Mouse (Mus musculus) retina, postnatal 7 days (tissue): ENCODE data around the gene Slc9a5.

Source experiments
- DNase-seq: peaks from one replicate; pipeline ENCODE4 v3.0.0-alpha.2; 2012; ENCODE audit warnings: low read depth, low spot score

Gene Slc9a5

DNA sequence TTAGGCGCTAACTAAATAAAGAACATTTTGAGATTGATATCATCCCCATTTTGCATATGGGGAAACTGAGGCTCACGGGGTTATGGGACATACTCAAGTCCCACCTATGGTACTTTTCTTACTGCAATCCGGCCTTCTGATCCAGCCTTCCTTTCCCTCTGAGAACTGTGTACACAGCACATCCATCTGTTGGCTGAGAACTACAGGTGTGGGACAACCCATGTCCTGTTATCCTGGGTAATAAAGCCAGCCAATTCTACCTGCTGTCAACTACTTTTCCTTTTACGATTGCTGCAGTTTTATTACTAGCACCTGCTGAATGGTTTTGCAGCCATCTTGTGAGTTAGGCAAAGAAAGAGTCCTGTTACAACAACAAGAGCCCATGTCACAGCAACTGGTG is 5.9 kb downstream of the Slc9a5 start:
- DNase-seq: no peak

DNA sequence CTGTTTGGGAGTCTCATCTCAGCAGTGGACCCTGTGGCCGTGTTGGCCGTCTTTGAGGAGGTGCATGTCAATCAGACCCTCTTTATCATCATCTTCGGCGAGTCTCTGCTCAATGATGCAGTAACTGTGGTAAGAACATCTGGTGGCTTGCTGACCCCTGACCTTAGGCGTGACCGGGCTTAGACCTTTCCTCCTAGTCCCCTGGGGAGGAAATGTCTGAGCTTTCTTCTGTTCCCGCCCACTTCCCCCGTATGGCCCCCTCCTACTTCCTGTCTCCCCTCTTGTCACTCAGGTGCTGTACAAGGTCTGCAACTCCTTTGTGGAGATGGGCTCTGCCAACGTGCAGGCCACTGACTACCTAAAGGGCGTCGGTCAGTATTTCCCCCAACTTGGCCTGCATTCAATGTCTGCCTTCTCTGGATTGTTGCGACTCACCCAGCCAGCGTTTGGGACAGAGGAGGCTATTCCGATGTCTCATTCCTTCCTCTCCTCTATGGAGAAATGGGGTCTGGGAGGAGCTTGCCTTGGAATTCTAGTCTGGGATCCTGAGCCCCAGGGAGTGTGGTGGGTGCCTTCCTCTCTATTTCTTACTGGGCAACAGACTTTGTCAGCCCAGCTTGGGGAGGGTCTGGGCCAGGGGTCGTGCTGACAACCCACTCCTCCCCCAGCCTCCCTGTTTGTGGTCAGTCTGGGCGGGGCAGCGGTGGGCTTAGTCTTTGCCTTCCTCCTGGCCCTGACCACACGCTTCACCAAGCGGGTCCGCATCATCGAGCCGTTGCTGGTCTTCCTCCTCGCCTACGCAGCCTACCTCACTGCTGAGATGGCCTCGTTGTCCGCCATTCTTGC is 6.8 kb downstream of the Slc9a5 start:
- no peak for DNase-seq

DNA sequence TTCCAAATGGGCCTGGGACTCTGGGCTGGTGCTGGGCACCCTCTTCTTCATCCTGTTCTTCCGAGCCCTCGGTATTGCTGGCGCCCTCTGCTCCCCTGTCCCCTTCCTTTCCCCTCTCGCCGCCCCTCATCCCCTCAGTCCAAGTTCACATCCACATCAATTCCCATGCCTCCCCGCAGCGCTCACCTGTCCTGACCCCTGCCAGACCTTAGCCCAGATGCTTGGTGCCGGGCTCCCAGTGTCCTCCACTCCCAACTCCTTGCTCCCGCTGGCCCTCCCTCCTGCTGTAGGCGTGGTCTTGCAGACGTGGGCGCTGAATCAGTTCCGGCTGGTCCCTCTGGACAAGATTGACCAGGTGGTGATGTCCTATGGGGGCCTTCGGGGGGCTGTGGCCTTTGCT is 8.0 kb downstream of the Slc9a5 start:
- DNase-seq: no peak

DNA sequence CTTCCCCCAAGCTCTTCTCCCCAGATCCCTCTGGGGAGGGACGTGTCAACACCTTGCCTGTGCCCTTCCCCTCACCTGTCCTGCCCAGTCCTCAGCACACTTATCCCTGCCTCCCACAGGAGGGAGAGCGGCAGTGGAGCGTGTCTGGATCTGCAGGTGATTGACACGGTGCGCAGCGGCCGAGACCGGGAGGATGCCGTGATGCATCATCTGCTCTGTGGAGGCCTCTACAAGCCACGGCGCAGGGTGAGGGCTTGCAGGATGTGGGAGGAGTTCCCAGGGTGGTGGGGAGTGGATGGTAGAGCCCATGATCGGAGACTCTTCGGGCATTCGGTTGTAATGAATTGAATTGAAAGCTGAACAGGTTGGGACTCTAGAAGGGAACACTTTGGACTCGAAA is 10.6 kb downstream of the Slc9a5 start:
- DNase-seq: no peak

- peak; percentile 53 for DNase-seq
Observed at GRCm38 (mm10) chr8:105359646-105360045, 11.0 kb downstream of the Slc9a5 start.

- DNase-seq: no peak
Observed at GRCm38 (mm10) chr8:105361751-105362702, 13.4 kb downstream of the Slc9a5 start.

DNA sequence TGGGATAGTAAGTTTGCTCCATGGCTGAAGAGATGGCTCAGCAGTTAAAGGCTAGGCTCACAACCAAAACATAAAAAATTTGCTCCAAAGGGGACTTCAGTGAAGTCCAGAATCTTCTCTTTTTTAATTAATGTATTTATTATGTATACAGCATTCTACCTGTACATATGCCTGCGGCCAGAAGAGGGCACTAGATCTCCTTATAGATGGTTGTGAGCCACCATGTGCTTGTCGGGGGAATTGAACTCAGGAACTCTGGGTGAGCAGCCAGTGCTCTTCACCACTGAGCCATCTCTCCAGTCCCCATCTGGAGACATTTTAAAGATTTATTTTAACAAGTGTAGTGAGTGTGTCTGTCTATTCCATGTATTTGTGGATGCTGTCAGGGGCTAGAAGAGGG is 18.5 kb downstream of the Slc9a5 start:
- no peak for DNase-seq

GRCm38 (mm10) chr8:105372473-105372872 is 23.8 kb downstream of the Slc9a5 start:
- DNase-seq: no peak

DNA sequence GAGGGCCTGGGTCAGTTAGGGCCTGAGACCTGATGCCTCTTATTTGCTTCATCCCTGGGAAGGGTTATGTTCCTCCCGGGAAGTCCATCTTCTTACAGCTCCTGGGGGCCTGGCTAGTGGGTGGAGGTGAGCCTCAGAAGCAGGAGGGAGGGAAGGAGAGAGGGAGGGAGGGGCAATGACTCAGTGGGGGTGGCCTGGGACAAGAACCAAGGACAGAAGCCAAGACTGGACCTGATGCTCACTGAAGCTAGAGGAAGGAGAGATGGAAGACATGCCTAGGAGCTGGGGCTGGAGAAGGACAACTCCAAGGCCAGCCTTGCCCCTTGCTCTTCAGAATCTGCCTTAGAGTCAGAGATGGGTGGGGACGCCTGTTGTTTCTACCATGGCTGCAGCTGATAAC is 24.4 kb downstream of the Slc9a5 start, which contains the start of gene Plekhg4:
Gene Plekhg4 (plus strand): TSS at position 243 of the 400 bp plus-strand sequence.
- no peak for DNase-seq

DNA sequence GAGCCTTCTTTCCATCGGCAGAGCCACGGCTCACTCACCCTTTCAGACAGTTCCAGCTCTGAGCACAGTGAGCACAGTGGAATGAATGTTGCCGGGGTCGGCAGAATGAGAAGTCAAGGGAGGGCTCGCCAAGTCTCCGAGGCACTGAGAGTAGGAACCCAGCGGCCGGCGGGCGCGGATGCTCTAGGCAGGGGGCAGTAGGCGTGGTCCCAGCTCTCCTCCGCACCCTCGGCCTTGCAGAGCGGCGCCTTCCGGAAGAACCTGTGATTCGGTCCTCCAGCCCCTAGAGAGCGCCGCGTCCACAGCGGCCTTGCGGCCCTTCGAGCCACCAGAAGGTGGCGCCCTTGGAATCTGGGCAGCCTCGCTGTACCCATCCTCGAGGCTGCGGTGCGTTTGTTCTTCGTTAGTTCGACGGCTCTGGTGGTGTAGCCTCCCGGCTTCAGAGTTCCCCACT is 25.9 kb downstream of the Slc9a5 start:
- no peak for DNase-seq

DNA sequence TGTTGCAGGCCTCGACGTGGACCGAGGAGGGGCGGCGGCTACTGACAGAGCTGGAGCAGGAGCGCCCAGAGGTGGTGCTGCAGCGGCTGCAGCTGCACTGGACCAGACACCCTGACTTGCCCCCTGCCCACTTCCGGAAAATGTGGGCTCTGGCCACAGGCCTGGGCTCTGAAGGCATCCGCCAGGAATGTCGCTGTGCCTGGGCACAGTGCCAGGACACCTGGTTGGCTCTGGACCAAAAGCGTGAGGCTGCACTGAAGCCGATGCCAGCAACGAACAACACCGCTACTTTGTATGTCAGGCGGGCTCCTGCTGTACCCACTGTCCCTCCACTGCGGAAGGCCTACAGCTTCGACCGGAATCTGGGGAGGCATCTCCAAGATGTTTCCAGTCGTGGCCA is 30.0 kb downstream of the Slc9a5 start:
- DNase-seq: no peak

DNA sequence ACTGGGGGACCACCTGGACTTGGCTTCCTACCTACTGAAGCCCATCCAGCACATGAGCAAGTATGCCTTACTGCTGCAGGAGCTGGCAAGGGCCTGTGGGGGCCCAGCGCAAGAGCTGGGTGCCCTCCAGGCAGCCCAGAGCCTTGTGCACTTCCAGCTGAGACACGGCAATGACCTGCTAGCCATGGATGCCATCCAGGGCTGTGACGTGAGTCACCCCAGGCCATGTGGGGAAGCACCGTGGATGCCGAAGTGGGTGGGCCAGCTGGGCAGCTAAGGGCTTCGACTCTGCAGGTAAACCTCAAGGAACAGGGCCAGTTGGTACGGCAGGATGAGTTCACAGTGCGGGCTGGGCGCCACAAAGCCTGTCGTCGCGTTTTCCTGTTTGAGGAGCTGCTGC is 31.7 kb downstream of the Slc9a5 start:
- DNase-seq: no peak

- no peak for DNase-seq
Observed at GRCm38 (mm10) chr8:105384070-105384469, 35.4 kb downstream of the Slc9a5 start.

DNA sequence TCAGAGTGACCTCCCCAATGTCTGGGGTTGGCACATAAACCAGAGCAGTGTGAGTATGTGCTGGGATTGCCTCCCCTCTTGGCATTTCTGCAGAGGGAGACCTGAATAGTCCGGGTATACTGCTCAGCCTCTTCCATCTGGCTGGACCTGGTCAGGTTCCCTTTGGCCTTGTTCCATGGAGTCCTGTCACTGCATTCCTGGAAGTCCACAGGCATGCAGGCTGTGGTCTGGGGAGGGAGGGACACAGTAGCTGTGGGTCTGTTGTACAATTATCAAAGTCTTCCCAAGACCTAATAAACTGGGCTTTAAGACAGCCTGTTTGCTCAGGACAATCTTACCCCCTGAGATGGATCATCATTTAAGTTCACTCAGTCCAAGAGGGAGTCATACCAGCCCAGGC is 38.5 kb downstream of the Slc9a5 start:
- no peak for DNase-seq

- DNase-seq: no peak
Observed at GRCm38 (mm10) chr8:105389096-105389495, 40.5 kb downstream of the Slc9a5 start.

DNA sequence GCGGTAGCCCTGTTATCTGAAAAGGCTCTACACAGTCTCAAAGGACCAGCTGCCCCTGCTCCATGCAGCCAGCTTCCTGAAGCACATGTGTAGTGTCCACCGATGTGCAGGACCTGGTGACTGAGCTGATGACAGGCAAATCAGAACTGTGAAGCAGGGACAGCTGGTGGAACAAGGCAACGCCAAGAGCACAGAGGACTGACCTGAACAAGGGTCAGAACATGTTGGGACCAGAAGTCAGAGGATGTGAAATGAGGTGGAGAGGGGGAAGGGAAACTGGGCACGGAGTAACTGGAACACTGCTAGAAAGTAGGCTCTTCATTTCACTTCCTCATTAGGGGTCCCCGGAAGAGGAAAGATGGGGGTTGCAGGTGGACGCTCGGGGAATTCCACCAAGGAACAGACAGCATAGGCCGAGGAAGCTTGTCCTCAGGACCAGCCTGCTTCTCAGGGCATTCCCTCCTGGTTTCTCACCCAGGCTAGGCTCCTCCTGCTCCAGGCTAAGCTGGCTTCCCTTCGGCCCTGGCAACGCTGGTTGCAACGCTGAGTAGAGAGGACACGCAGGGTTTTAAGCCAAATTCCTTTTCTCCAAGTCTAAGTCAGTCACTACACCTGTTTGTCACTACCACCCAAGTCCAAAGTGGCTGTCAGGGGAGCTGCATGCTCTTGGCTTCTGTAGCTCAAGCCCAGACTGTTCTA is 44.6 kb downstream of the Slc9a5 start:
- no peak for DNase-seq

- no peak for DNase-seq
Observed at GRCm38 (mm10) chr8:105393915-105394314, 45.3 kb downstream of the Slc9a5 start.

DNA sequence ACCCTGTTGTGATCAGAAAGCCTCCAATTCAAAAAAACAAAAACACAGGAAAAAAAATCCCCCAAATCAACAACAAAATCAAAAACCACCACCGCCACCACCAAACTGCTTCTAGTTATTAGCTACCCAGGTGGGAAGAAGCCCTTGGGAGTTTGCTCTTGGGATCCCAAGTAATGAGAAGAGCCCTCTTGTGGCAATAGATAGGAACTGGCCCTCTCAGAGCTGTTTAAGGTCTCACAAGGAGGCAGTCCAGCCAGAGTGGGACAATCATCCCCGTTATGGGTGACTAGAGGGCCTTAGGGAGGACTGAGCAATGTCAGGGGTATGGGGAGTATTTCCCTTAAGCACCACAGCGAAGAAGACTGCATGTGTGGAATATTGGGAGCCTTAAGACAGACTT is 49.1 kb downstream of the Slc9a5 start:
- peak; percentile 40 for DNase-seq

DNA sequence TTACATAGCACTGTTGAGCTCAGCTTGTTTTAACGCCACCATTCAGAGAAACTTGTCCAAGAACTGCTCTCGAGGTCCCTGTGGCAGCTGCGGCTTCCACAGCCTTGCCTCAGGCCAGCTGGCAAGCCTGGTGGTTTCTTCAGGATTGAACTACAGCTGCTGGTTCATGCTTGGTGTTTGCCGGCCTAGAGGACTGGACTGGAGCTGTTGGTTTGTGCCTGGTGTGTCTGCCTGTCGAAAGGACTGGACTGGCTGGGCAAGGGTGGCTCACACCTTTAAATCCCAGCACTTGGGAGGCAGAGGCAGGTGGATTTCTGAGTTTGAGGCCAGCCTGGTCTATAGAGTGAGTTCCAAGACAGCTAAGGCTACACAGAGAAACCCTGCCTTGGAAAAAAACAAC is 51.4 kb downstream of the Slc9a5 start:
- no peak for DNase-seq

DNA sequence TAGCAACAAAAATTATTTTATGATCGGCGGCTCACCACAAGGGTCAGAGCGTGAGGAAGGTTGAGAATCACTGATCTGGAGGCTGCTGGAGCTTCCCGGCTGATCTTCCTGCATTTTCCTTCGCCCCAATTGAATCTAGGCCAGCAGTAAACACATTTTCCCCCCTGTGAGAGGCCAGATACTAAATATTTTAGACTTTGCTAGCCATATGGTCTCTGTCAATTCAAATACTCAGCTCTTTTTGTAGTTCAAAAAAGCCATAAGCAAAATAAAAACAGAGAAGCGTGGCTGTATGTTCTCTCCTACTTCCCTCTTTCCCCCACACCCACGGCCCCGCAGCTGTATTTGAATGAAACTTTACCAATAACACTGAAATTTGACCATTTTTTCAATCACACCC is 54.8 kb downstream of the Slc9a5 start:
- DNase-seq: no peak

- DNase-seq: no peak
Observed at GRCm38 (mm10) chr8:105404496-105404895, 55.9 kb downstream of the Slc9a5 start.

DNA sequence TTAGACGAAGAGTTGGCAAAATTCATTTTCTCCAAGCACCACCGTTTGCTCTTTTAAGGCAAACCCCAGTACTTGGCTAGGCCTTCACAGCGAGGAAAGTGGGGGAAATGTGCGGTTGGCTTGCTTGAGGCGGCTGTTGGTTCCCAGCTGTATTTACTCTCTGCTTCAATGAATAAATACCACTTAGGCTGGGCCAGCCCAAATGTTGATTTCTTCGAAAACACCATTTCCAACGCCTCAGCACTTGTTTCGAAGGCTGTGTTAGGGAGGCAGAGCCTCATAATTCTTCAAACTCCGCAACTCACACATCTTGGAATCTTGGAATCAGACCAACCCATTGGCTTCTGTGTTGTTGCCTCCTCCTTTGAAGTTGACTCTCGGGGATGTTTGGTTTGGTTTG is 57.8 kb downstream of the Slc9a5 start:
- DNase-seq: no peak
